In the genomic region with DNA sequence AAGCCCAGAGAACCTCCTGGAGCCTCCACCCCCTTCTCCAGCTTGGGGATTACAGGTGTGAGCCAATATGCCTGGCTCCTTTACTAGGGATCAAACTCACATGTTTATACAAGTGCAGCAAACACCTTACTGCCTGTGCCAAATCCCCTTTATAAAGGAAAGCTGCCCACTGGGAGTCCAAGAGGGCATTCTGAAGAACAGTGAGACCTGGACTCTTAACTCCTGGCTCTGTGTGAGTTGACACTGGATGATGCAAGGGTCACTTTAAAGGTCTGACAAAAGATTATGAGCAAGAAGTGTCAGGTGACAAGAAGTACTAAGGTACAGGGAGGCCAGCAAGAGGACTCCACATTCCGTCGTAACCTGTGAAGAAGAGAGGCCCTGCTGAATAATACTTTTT, we compare ENCODE assay signal across 33 mouse cellular contexts. TPM values are rescaled to one million over a fixed set of nuclear protein-coding genes. Genes with fewer than 3 reads are reported as not detected.
DNase-seq lines count a peak whose midpoint lies in the region; ATAC-seq lines count a peak whose summit lies in the region.
"Had no signal": no experiment of that assay in that cellular context is flagged by ENCODE, and none has a peak within 500 bp of the region (broad histone marks: within the 10 kb centered on the region; RNA-seq: fewer than 3 reads in every experiment).

No protein-coding gene starts in this region.

- H3K9me3 ChIP-seq in kidney, embryonic 14.5 days (ENCODE audit: control insufficient read depth, low read length): no peaks in the 10 kb centered on the region
- no peaks in the 10 kb centered on the region for H3K9me3 ChIP-seq in intestine, embryonic 16.5 days (ENCODE audit: control insufficient read depth, low read length)
- no peaks in the 10 kb centered on the region for H3K9me3 ChIP-seq in midbrain, embryonic 14.5 days (ENCODE audit: control insufficient read depth, low read length)
- H3K9me3 ChIP-seq: forebrain, embryonic 13.5 days; heart, embryonic 13.5 days; limb, embryonic 10.5 days; limb, embryonic 15.5 days; lung, embryonic 15.5 days; neural tube, embryonic 12.5 days had no signal

- no peak for ATAC-seq in kidney, embryonic 14.5 days (ENCODE audit: low FRiP score, low TSS enrichment)
- peak; percentile 87 for ATAC-seq in intestine, embryonic 16.5 days
- no peak for ATAC-seq in midbrain, embryonic 14.5 days (ENCODE audit: low FRiP score, low TSS enrichment)
- ATAC-seq: CD4-positive, CD25-positive, alpha-beta regulatory T cell, adult 4 months; forebrain, embryonic 13.5 days; hindbrain, embryonic 16.5 days had no signal

- H3K27ac ChIP-seq in kidney, embryonic 14.5 days (ENCODE audit: low read depth, low read length): no peak overlapping the region
- no peak overlapping the region; the same call in 1 of the 2 replicates for H3K27ac ChIP-seq in intestine, embryonic 16.5 days (ENCODE audit: low read length)
- no peak overlapping the region for H3K27ac ChIP-seq in midbrain, embryonic 14.5 days (replicated peaks; ENCODE audit: low read depth, low read length)
- H3K27ac ChIP-seq: forebrain, embryonic 13.5 days; heart, embryonic 13.5 days; limb, embryonic 10.5 days; limb, embryonic 15.5 days; lung, embryonic 15.5 days; neural tube, embryonic 12.5 days had no signal

- H3K4me2 ChIP-seq in kidney, embryonic 14.5 days (replicated peaks; ENCODE audit: low read depth, low read length): no peak overlapping the region
- H3K4me2 ChIP-seq in intestine, embryonic 16.5 days (ENCODE audit: low read depth, low read length): no peak overlapping the region
- no peak overlapping the region for H3K4me2 ChIP-seq in midbrain, embryonic 14.5 days (ENCODE audit: low read length)
- H3K4me2 ChIP-seq: forebrain, embryonic 13.5 days; heart, embryonic 13.5 days; limb, embryonic 15.5 days; lung, embryonic 15.5 days; midbrain, embryonic 11.5 days; neural tube, embryonic 12.5 days had no signal

- DNase-seq in kidney, adult 8-10 months: peak; percentile 57 to 77
- peak; percentile 12 to 31 for DNase-seq in lung, adult 18-20 months
- DNase-seq in lung, postnatal 4 days: no peak
- DNase-seq in kidney, postnatal 14 days: peak; percentile 41
- DNase-seq in spleen, postnatal 14 days (ENCODE audit: low spot score in 2 of 2): no peak
- no peak for DNase-seq in midbrain, embryonic 14.5 days
- DNase-seq: adrenal gland, postnatal 14 days; cerebellum, adult 11 months; cerebellum, adult 9-10 months; cerebellum, postnatal 36 days; gastrocnemius, postnatal 10 days; heart, postnatal 14 days; right cerebral cortex, postnatal 4 days; thymus, adult 2 months; thymus, postnatal 4 days had no signal

- no peaks in the 10 kb centered on the region for H3K27me3 ChIP-seq in kidney, embryonic 14.5 days (ENCODE audit: control insufficient read depth, insufficient read depth, low read length)
- no peaks in the 10 kb centered on the region for H3K27me3 ChIP-seq in intestine, embryonic 16.5 days (replicated peaks; ENCODE audit: control insufficient read depth, insufficient read depth, low read length)
- H3K27me3 ChIP-seq in midbrain, embryonic 14.5 days (ENCODE audit: control insufficient read depth, insufficient read depth, low read length): 0 out of 2 replicates have a peak, but pooled peaks cover 5% of the 10 kb centered on the region

- no peak overlapping the region for H3K9ac ChIP-seq in kidney, embryonic 14.5 days (ENCODE audit: low read depth, low read length)
- H3K9ac ChIP-seq in intestine, embryonic 16.5 days (ENCODE audit: low read depth, low read length): no peak overlapping the region
- no peak overlapping the region for H3K9ac ChIP-seq in midbrain, embryonic 14.5 days (replicated peaks; ENCODE audit: low read length)
- H3K9ac ChIP-seq: forebrain, embryonic 13.5 days; heart, embryonic 13.5 days; limb, embryonic 15.5 days; lung, embryonic 15.5 days; neural tube, embryonic 12.5 days had no signal

- no peaks in the 10 kb centered on the region for H3K4me1 ChIP-seq in kidney, embryonic 14.5 days (ENCODE audit: control insufficient read depth, insufficient read depth, low read length)
- H3K4me1 ChIP-seq in intestine, embryonic 16.5 days (ENCODE audit: control insufficient read depth, insufficient read depth, low read length): no peaks in the 10 kb centered on the region
- H3K4me1 ChIP-seq in midbrain, embryonic 14.5 days (ENCODE audit: control insufficient read depth, insufficient read depth, low read length): no peaks in the 10 kb centered on the region
- H3K4me1 ChIP-seq: forebrain, embryonic 13.5 days; limb, embryonic 10.5 days; limb, embryonic 15.5 days; lung, embryonic 15.5 days; neural tube, embryonic 12.5 days had no signal

- H3K4me3 ChIP-seq in kidney, embryonic 14.5 days (ENCODE audit: low read length): no peak overlapping the region
- no peak overlapping the region for H3K4me3 ChIP-seq in intestine, embryonic 16.5 days (ENCODE audit: low read length)
- no peak overlapping the region for H3K4me3 ChIP-seq in midbrain, embryonic 14.5 days (replicated peaks; ENCODE audit: low read depth, low read length)
- H3K4me3 ChIP-seq: forebrain, embryonic 13.5 days; heart, embryonic 13.5 days; limb, embryonic 10.5 days; limb, embryonic 15.5 days; lung, embryonic 15.5 days; myocyte; neural tube, embryonic 12.5 days had no signal

- no peaks in the 10 kb centered on the region for H3K36me3 ChIP-seq in kidney, embryonic 14.5 days (ENCODE audit: control insufficient read depth, insufficient read depth, low read length)
- H3K36me3 ChIP-seq in intestine, embryonic 16.5 days (ENCODE audit: control insufficient read depth, insufficient read depth, low read length): no peaks in the 10 kb centered on the region
- H3K36me3 ChIP-seq in midbrain, embryonic 14.5 days (ENCODE audit: control insufficient read depth, insufficient read depth, low read length): no peaks in the 10 kb centered on the region
- H3K36me3 ChIP-seq: heart, embryonic 13.5 days; limb, embryonic 10.5 days; limb, embryonic 15.5 days; lung, embryonic 15.5 days; neural tube, embryonic 12.5 days had no signal

- 77% methylated on average over 2 of the region's 2 CpGs for WGBS in kidney, embryonic 14.5 days
- WGBS in intestine, embryonic 16.5 days: 82% methylated on average over 2 of the region's 2 CpGs
- WGBS in midbrain, embryonic 14.5 days: 92% methylated on average over 2 of the region's 2 CpGs

RNA-seq across cellular contexts. Expression of gene Igfn1, which starts 4.7 kb away (rescaled TPM):
- not detected in 2 replicates for polyA plus RNA-seq in kidney, embryonic 14.5 days (2014; fragmentation: Nextera tagmentation; extraction: Ambion mirVana)
- 0.05 and 0.09 TPM in 2 replicates for polyA plus RNA-seq in intestine, embryonic 16.5 days (2015; fragmentation: Nextera tagmentation; extraction: Ambion mirVana)
- not detected in 2 replicates for polyA plus RNA-seq in midbrain, embryonic 14.5 days (2014; fragmentation: Nextera tagmentation; extraction: Ambion mirVana)
- polyA plus RNA-seq: CD4-positive, CD25-positive, alpha-beta regulatory T cell, adult 4 months; embryonic facial prominence, embryonic 11.5 days; forebrain, embryonic 13.5 days; heart, embryonic 13.5 days; hindbrain, embryonic 11.5 days; hindbrain, embryonic 16.5 days; intestine, embryonic 14.5 days; limb, embryonic 10.5 days; lung, embryonic 15.5 days; midbrain, postnatal 0 days; neural tube, embryonic 12.5 days; spleen, adult 2 months had no signal

RNA-seq across cellular contexts. Expression of gene Tmem9, which starts 6.5 kb away (rescaled TPM):
- 123 and 230 TPM in 2 replicates for polyA plus RNA-seq in kidney, embryonic 14.5 days (2014; fragmentation: Nextera tagmentation; extraction: Ambion mirVana)
- 165 and 182 TPM in 2 replicates for polyA plus RNA-seq in intestine, embryonic 16.5 days (2015; fragmentation: Nextera tagmentation; extraction: Ambion mirVana)
- 90.4 and 140 TPM in 2 replicates for polyA plus RNA-seq in midbrain, embryonic 14.5 days (2014; fragmentation: Nextera tagmentation; extraction: Ambion mirVana)

RNA-seq across cellular contexts. Expression of gene Ascl5, which starts 49.2 kb away (rescaled TPM):
- not detected in 2 replicates for polyA plus RNA-seq in kidney, embryonic 14.5 days (2014; fragmentation: Nextera tagmentation; extraction: Ambion mirVana)
- not detected in 2 replicates for polyA plus RNA-seq in intestine, embryonic 16.5 days (2015; fragmentation: Nextera tagmentation; extraction: Ambion mirVana)
- polyA plus RNA-seq in midbrain, embryonic 14.5 days (2014; fragmentation: Nextera tagmentation; extraction: Ambion mirVana): not detected in 2 replicates
- polyA plus RNA-seq: CD4-positive, CD25-positive, alpha-beta regulatory T cell, adult 4 months; embryonic facial prominence, embryonic 11.5 days; forebrain, embryonic 13.5 days; gonadal fat pad, adult 2 months; heart, embryonic 13.5 days; hindbrain, embryonic 11.5 days; hindbrain, embryonic 16.5 days; limb, embryonic 10.5 days; limb, embryonic 15.5 days; lung, embryonic 15.5 days; midbrain, embryonic 11.5 days; neural tube, embryonic 12.5 days; spleen, adult 2 months; thymus, adult 2 months had no signal

RNA-seq across cellular contexts. Expression of gene Cacna1s, which starts 51.1 kb away (rescaled TPM):
- polyA plus RNA-seq in kidney, embryonic 14.5 days (2014; fragmentation: Nextera tagmentation; extraction: Ambion mirVana): not detected in 2 replicates
- 0.04 TPM in 1 of 2 replicates, not detected in the other for polyA plus RNA-seq in intestine, embryonic 16.5 days (2015; fragmentation: Nextera tagmentation; extraction: Ambion mirVana)
- polyA plus RNA-seq in midbrain, embryonic 14.5 days (2014; fragmentation: Nextera tagmentation; extraction: Ambion mirVana): not detected in 2 replicates
- polyA plus RNA-seq: forebrain, embryonic 13.5 days had no signal

Comparison
In these comparisons a context has a peak if more than half of its experiments do, and no peak if none do; other contexts are left out.
1. DNase-seq: peak in kidney, adult 8-10 months (2 of 2), lung, adult 18-20 months (2 of 2) and kidney, postnatal 14 days (single experiment); none in lung, postnatal 4 days (0 of 2), spleen, postnatal 14 days (0 of 2) and midbrain, embryonic 14.5 days (single experiment).